Mouse (Mus musculus) thymus, adult 2 months (tissue): ENCODE measurements at regions not wholly inside any gene's neighbourhood (a gene's known extent, or its start where the extent isn't known, plus 50 kb on each side); places are given as distances from the start of the nearest gene placed in this dataset.

ENCODE experiments used
- DNase-seq: peaks from one replicate; pipeline ENCODE4 v3.0.0; 2021
- H3K27ac ChIP-seq: fragments of 200-500 bp; 2 replicates; pipeline ENCODE4 v1.5.1; 2012; ENCODE audit warnings: low read length, control low read depth; ENCODE audit not compliant: control insufficient read depth, insufficient read depth
- H3K27me3 ChIP-seq: fragments of 200-500 bp; 2 replicates; pipeline ENCODE4 v1.6.1; 2012; ENCODE audit warnings: mild to moderate bottlenecking, low read length, moderate library complexity, mixed read lengths; ENCODE audit not compliant: control insufficient read depth, insufficient read depth
- H3K36me3 ChIP-seq: fragments of 200-500 bp; 2 replicates; pipeline ENCODE4 v1.6.1; 2012; ENCODE audit warnings: mild to moderate bottlenecking, low read length, moderate library complexity; ENCODE audit not compliant: control insufficient read depth, insufficient read depth
- H3K4me1 ChIP-seq: fragments of 200-500 bp; replicated peaks from 2 replicates; pipeline ENCODE4 v1.6.1; 2012; ENCODE audit warnings: low read length; ENCODE audit not compliant: control insufficient read depth, insufficient read depth
- H3K4me3 ChIP-seq: fragments of 200-500 bp; 2 replicates; pipeline ENCODE4 v1.5.1; 2012; ENCODE audit warnings: mild to moderate bottlenecking, low read length, control low read depth, moderate library complexity; ENCODE audit not compliant: control insufficient read depth, insufficient read depth
- CTCF ChIP-seq: fragments of 200-500 bp; IDR thresholded peaks from 2 replicates; pipeline ENCODE4 v1.5.1; 2012; ENCODE audit warnings: mild to moderate bottlenecking, control low read depth, low read length, moderate library complexity, borderline replicate concordance; ENCODE audit not compliant: control insufficient read depth, poor library complexity, insufficient read depth; ENCODE audit errors: extremely low read depth
- POLR2A ChIP-seq: fragments of 200-500 bp; IDR thresholded peaks from 2 replicates; pipeline ENCODE4 v1.6.1; 2012; ENCODE audit warnings: mild to moderate bottlenecking, low read length, control low read depth, moderate library complexity; ENCODE audit not compliant: control insufficient read depth, poor library complexity, insufficient read depth; ENCODE audit errors: extremely low read depth
- whole genome bisulfite sequencing: fragments of 180-500 bp; shearing (Covaris S2); methylation state at CpG from one replicate; pipeline ENCODE4 v1.1.7; 2018; 5-methylcytosine and 5-hydroxymethylcytosine counted together

GRCm38 (mm10) chr3:131869306-131869705 lies 215.8 kb upstream of the Dkk2 start:
- H3K36me3 ChIP-seq = no peaks in the 10 kb centered on the region
- no peak overlapping the region for H3K4me3 ChIP-seq
- H3K4me1 ChIP-seq = no peaks in the 10 kb centered on the region
- DNase-seq = no peak
- no peaks in the 10 kb centered on the region for H3K27me3 ChIP-seq
- no peak for TF ChIP-seq CTCF
- no peak for TF ChIP-seq POLR2A
- no peak overlapping the region for H3K27ac ChIP-seq
- WGBS = 57% methylated on average over 4 of the region's 4 CpGs

DNA sequence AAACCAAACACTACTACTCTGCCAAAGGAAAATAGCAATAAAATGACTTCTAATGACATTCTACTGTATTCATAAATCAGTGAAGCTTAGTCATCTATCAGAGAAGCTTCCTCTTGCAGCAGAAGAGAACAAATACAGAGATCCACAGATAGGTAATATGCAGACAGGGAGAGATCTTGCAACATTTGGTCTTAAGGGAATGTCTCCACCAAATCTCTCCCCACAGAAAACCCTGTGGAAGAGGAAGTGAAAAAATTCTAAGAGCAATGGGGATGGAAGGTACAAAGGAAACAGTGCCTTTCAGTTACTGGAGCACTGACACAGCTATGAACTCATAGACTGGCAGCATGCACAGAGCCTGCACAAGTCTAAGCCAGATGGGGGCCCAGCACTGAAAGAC lies 202.4 kb upstream of the Dkk2 start:
- Histone ChIP-seq H3K27ac (no peak overlapping the region), H3K4me1 (no peaks in the 10 kb centered on the region), H3K36me3 (no peaks in the 10 kb centered on the region), H3K27me3 (no peaks in the 10 kb centered on the region), H3K4me3 (no peak overlapping the region)
- no peak for TF ChIP-seq POLR2A
- no peak for TF ChIP-seq CTCF
- DNase-seq = no peak

- Histone ChIP-seq H3K27me3 (no peaks in the 10 kb centered on the region), H3K36me3 (no peaks in the 10 kb centered on the region), H3K4me1 (no peaks in the 10 kb centered on the region), H3K27ac (no peak overlapping the region), H3K4me3 (no peak overlapping the region)
- WGBS = 91% methylated on average over 5 of the region's 5 CpGs
- DNase-seq = peak; percentile 2
- TF ChIP-seq POLR2A (no peak), CTCF (peak; percentile 36; the same call in 1 of the 2 replicates)
Observed at GRCm38 (mm10) chr3:131886470-131886869, 198.6 kb upstream of the Dkk2 start.

DNA sequence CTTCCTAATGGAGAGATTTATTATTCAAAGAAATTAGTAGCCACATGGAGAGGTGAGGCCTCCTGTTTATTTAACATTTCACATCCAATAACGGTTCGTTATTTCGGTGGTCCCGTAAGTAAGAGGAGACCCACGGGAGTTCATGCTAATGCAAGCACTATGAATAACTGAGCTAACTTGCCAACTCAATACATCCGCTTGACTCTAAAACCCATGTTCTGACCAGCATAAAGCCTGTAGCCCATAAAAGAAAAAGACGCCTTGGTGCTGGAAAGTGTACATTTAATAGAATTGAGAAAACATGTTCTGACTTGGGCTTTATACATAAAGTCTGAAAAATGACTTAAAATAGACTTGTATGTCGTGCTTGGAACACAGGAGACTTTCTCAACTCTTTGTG lies 198.1 kb upstream of the Dkk2 start:
- TF ChIP-seq POLR2A (no peak), CTCF (no peak)
- Histone ChIP-seq H3K4me3 (no peak overlapping the region), H3K36me3 (no peaks in the 10 kb centered on the region), H3K4me1 (no peaks in the 10 kb centered on the region), H3K27ac (no peak overlapping the region), H3K27me3 (no peaks in the 10 kb centered on the region)
- 94% methylated on average over 8 of the region's 8 CpGs for WGBS
- DNase-seq = no peak

DNA sequence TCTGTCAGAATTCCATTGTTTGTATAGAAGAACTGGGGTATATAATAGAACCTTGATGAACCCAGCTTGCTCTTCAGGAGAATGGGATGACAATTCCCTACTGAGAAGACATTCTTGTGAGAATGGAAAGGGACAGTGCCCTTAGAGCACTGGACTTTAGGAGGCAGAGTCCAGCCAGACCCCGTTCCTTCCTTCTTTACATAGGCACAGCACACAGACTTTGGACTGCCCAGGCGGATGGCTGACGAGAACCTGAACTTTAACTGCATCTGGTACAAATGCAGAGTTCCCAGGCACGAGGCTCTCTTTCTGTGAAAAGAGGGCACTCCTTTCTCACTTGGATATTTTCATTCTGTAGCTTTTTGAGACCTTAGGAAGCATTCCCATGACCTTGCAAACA lies 197.4 kb upstream of the Dkk2 start:
- DNase-seq = no peak
- H3K27me3 ChIP-seq = no peaks in the 10 kb centered on the region
- TF ChIP-seq POLR2A = no peak
- TF ChIP-seq CTCF = no peak
- H3K36me3 ChIP-seq = no peaks in the 10 kb centered on the region
- 94% methylated on average over 4 of the region's 4 CpGs for WGBS
- H3K4me3 ChIP-seq = no peak overlapping the region
- H3K27ac ChIP-seq = no peak overlapping the region
- no peaks in the 10 kb centered on the region for H3K4me1 ChIP-seq

- Histone ChIP-seq H3K27ac (no peak overlapping the region), H3K36me3 (no peaks in the 10 kb centered on the region), H3K4me3 (no peak overlapping the region), H3K4me1 (no peaks in the 10 kb centered on the region), H3K27me3 (no peaks in the 10 kb centered on the region)
- WGBS = 90% methylated on average over 7 of the region's 7 CpGs
- DNase-seq = no peak
- TF ChIP-seq CTCF (no peak), POLR2A (no peak)
Observed at GRCm38 (mm10) chr3:131891941-131892340, 193.2 kb upstream of the Dkk2 start.

- WGBS = 81% methylated on average over 16 of the region's 16 CpGs
- H3K36me3 ChIP-seq = no peaks in the 10 kb centered on the region
- DNase-seq = no peak
- H3K4me3 ChIP-seq = no peak overlapping the region
- TF ChIP-seq POLR2A (no peak), CTCF (no peak)
- no peaks in the 10 kb centered on the region for H3K4me1 ChIP-seq
- no peak overlapping the region for H3K27ac ChIP-seq
- H3K27me3 ChIP-seq = no peaks in the 10 kb centered on the region
Observed at GRCm38 (mm10) chr3:131893061-131893804, 191.9 kb upstream of the Dkk2 start.
